Comparison of ENCODE assay signal across 8 mouse cellular contexts in genomic region chr17:13479572-13480063, GRCm38 (mm10).
DNase-seq lines count a peak whose midpoint lies in the region; ATAC-seq and TF ChIP-seq lines count a peak whose summit lies in the region.

No protein-coding gene starts in this region.

- peaks cover 38% of the 10 kb centered on the region for H3K4me1 ChIP-seq in forebrain, embryonic 13.5 days
- H3K4me1 ChIP-seq in limb, embryonic 14.5 days (ENCODE audit: control insufficient read depth, insufficient read depth, low read length) = peaks cover 23% of the 10 kb centered on the region

- peak overlapping the region; percentile 31 for H3K4me2 ChIP-seq in forebrain, embryonic 13.5 days
- peak overlapping the region; percentile 31 for H3K4me2 ChIP-seq in limb, embryonic 14.5 days (replicated peaks; ENCODE audit: low read depth, low read length, severe bottlenecking)

- H3K9me3 ChIP-seq in forebrain, embryonic 13.5 days (replicated peaks) = no peaks in the 10 kb centered on the region
- no peaks in the 10 kb centered on the region for H3K9me3 ChIP-seq in limb, embryonic 14.5 days (ENCODE audit: control insufficient read depth, low read length)

- DNase-seq in gastrocnemius, adult 2 months = no peak
- no peak for DNase-seq in gastrocnemius, postnatal 36 days
- DNase-seq in CD4-positive, CD25-positive, alpha-beta regulatory T cell, adult 2 months (ENCODE audit: low read depth, low spot score) = peak; percentile 16
- peak; percentile 78 for DNase-seq in limb, embryonic 14.5 days (ENCODE audit: low spot score)
- DNase-seq in urinary bladder, postnatal 4 days (ENCODE audit: low spot score in 2 of 2) = no peak
- DNase-seq in adrenal gland, adult 2 months = no peak
- no peak for DNase-seq in adrenal gland, postnatal 36 days

- peak overlapping the region; percentile 63 for H3K27ac ChIP-seq in gastrocnemius, adult 2 months
- H3K27ac ChIP-seq in forebrain, embryonic 13.5 days = peak overlapping the region; percentile 83
- peak overlapping the region; percentile 79 for H3K27ac ChIP-seq in limb, embryonic 14.5 days (replicated peaks; ENCODE audit: low read depth, low read length)

- peak overlapping the region; percentile 21; the same call in 1 of the 2 replicates for H3K9ac ChIP-seq in forebrain, embryonic 13.5 days
- H3K9ac ChIP-seq in limb, embryonic 14.5 days (ENCODE audit: low read depth, low read length, severe bottlenecking) = no peak overlapping the region

- intact Hi-C loops in gastrocnemius, adult 2 months (cut with DNase I) = no loop called here
- intact Hi-C loops in gastrocnemius, postnatal 36 days (cut with DNase I) = no loop called here

- H3K36me3 ChIP-seq in forebrain, embryonic 13.5 days (ENCODE audit: poor library complexity, severe bottlenecking) = no peaks in the 10 kb centered on the region
- no peaks in the 10 kb centered on the region for H3K36me3 ChIP-seq in limb, embryonic 14.5 days (ENCODE audit: control insufficient read depth, insufficient read depth, low read length)

- peak overlapping the region; percentile 19 for H3K4me3 ChIP-seq in gastrocnemius, adult 2 months
- H3K4me3 ChIP-seq in forebrain, embryonic 13.5 days = no peak overlapping the region
- 0 out of 2 replicates have a peak overlapping the region, but pooled peaks have one; percentile 1 for H3K4me3 ChIP-seq in limb, embryonic 14.5 days (replicated peaks; ENCODE audit: low read length)

- ATAC-seq in forebrain, embryonic 13.5 days = peak; percentile 75
- peak; percentile 72 for ATAC-seq in limb, embryonic 14.5 days (ENCODE audit: low FRiP score, low read depth)

- TF ChIP-seq POLR2A in limb, embryonic 14.5 days (IDR thresholded peaks at IDR 0.05; ENCODE audit: borderline replicate concordance, extremely low read depth, insufficient read depth, insufficient read length) = no peak

- H3K27me3 ChIP-seq in forebrain, embryonic 13.5 days = no peaks in the 10 kb centered on the region
- no peaks in the 10 kb centered on the region for H3K27me3 ChIP-seq in limb, embryonic 14.5 days (ENCODE audit: control insufficient read depth, insufficient read depth, low read length)

- TF ChIP-seq CTCF in gastrocnemius, adult 2 months (IDR thresholded peaks at IDR 0.05) = no peak

- 2% methylated on average over 11 of the region's 12 CpGs for WGBS in forebrain, embryonic 13.5 days
- 8% methylated on average over 12 of the region's 12 CpGs for WGBS in limb, embryonic 14.5 days

Comparison
In these comparisons a context has a peak if more than half of its experiments do, and no peak if none do; other contexts are left out.
1. DNase-seq: peak in CD4-positive, CD25-positive, alpha-beta regulatory T cell, adult 2 months (single experiment) and limb, embryonic 14.5 days (single experiment); none in gastrocnemius, adult 2 months (single experiment), gastrocnemius, postnatal 36 days (0 of 2), urinary bladder, postnatal 4 days (0 of 2), adrenal gland, adult 2 months (single experiment) and adrenal gland, postnatal 36 days (0 of 2).
2. Peak in every context shown above with its lines, with median percentiles within 50 percentile points of each other: H3K27ac ChIP-seq.